Mouse (Mus musculus): ENCODE measurements around the gene Cdh16. TPM values are rescaled to one million over a fixed set of nuclear protein-coding genes. Genes with fewer than 3 reads are reported as not detected.
"Not testable (repeated sequence)": the region's sequence is repeated elsewhere in the genome, so short reads cannot be mapped to it uniquely, and the experiment has no call there.

Cdh16 gene
- not detected in 2 replicates for total RNA-seq (2012; rRNA removed)

GRCm38 (mm10) chr8:104624161-104624560 is at the start of gene Cdh16:
Cdh16 (minus strand) TSS chr8:104624396.
- H3K36me3 ChIP-seq (ENCODE audit: control insufficient read depth, insufficient read depth, low read length, poor library complexity, severe bottlenecking), result no peaks in the 10 kb centered on the region
- no peaks in the 10 kb centered on the region for H3K4me1 ChIP-seq (ENCODE audit: control insufficient read depth in 2 of 2, insufficient read depth in 2 of 2, low read length in 2 of 2, poor library complexity in 1 of 2)
- in situ Hi-C loops (cut with MboI; ENCODE audit: low sequenced_read_pairs in 2 of 2, unreplicated experiment in 2 of 2), result no loop called here
- TF ChIP-seq MAFK (IDR thresholded peaks at IDR 0.05; ENCODE audit: insufficient read depth, low read depth, low read length) (no peak), HCFC1 (IDR thresholded peaks at IDR 0.05; ENCODE audit: borderline replicate concordance, insufficient read depth, low read length) (no peak), CHD2 (IDR thresholded peaks at IDR 0.05; ENCODE audit: low read depth, low read length) (no peak), ZNF384 (IDR thresholded peaks at IDR 0.05; ENCODE audit: low read depth, low read length) (no peak), ZC3H11A (IDR thresholded peaks at IDR 0.05; ENCODE audit: borderline replicate concordance, low read depth, low read length) (no peak)
- no peak within 1 kb of the TSS for H3K4me3 ChIP-seq (ENCODE audit: insufficient read depth in 1 of 2, low read depth in 1 of 2, low read length in 2 of 2, poor library complexity in 1 of 2, severe bottlenecking in 1 of 2)
- H3K9ac ChIP-seq (ENCODE audit: insufficient read depth, low read depth, low read length, poor library complexity, severe bottlenecking), result no peak within 1 kb of the TSS
- H3K9me3 ChIP-seq (ENCODE audit: control insufficient read depth, insufficient read depth, low read depth, low read length), result no peaks in the 10 kb centered on the region
- no peak within 1 kb of the TSS for H3K27ac ChIP-seq (ENCODE audit: insufficient read depth, low read depth, low read length, poor library complexity, severe bottlenecking)
- no peak for DNase-seq (ENCODE audit: low read depth, low spot score)

DNA sequence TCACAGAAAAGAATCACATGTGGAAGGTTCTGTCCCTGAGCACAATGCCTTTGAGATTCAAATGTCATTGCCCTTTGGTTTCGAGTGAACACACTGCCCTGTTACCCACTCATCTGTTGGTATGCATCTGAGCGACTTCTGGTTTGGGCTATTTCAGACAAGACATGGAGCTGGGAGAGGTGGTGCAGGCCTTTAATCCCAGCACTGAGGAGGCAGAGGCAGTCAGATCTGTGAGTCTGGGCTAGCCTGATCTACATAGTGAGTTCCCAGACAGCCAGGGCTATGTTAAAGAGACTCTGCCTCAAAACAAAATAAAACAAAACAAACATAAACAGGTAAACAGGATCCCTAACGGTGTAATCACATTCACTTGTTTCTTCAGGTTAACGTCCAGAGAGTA is 31.4 kb upstream of the Cdh16 start:
- in situ Hi-C loops (cut with MboI; ENCODE audit: low sequenced_read_pairs in 2 of 2, unreplicated experiment in 2 of 2), result no loop called here

DNA sequence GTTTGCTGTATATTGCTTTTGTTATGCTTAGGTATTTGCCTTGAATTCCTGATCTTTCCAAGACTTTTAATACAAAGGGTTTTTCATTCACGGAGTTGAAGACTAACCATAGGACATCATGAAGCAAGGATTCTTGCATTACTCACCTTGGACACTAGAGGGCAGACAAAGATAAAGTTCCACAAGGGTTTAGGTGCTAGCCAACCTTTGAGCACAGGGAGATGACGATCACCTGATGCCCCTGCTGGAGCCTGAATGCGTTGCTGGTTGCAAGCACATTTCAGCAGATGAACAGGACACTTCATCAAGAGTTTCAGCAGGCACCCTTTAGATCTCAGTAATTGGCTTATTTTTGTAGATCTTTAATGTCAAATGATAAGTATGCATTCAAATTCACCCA is 30.8 kb upstream of the Cdh16 start:
- TF ChIP-seq ZC3H11A (IDR thresholded peaks at IDR 0.05; ENCODE audit: borderline replicate concordance, low read depth, low read length), result peak; percentile 90
- no peak for TF ChIP-seq HCFC1 (IDR thresholded peaks at IDR 0.05; ENCODE audit: borderline replicate concordance, insufficient read depth, low read length)
- TF ChIP-seq MAFK (IDR thresholded peaks at IDR 0.05; ENCODE audit: insufficient read depth, low read depth, low read length), result 0 out of 2 replicates have a peak, but pooled peaks have one; percentile 2
- H3K9ac ChIP-seq (ENCODE audit: insufficient read depth, low read depth, low read length, poor library complexity, severe bottlenecking), result no peak overlapping the region
- no peak overlapping the region for H3K4me3 ChIP-seq (ENCODE audit: insufficient read depth in 1 of 2, low read depth in 1 of 2, low read length in 2 of 2, poor library complexity in 1 of 2, severe bottlenecking in 1 of 2)
- no peaks in the 10 kb centered on the region for H3K4me1 ChIP-seq (ENCODE audit: control insufficient read depth in 2 of 2, insufficient read depth in 2 of 2, low read length in 2 of 2, poor library complexity in 1 of 2)
- no peak overlapping the region for H3K27ac ChIP-seq (ENCODE audit: insufficient read depth, low read depth, low read length, poor library complexity, severe bottlenecking)
- H3K9me3 ChIP-seq (ENCODE audit: control insufficient read depth, insufficient read depth, low read depth, low read length), result no peaks in the 10 kb centered on the region
- no peaks in the 10 kb centered on the region for H3K36me3 ChIP-seq (ENCODE audit: control insufficient read depth, insufficient read depth, low read length, poor library complexity, severe bottlenecking)
- in situ Hi-C loops (cut with MboI; ENCODE audit: low sequenced_read_pairs in 2 of 2, unreplicated experiment in 2 of 2), result no loop called here
- peak; percentile 86 for DNase-seq (ENCODE audit: low read depth, low spot score)

More for the DNA sequence above, 31.4 kb upstream of the Cdh16 start:
- no peak for DNase-seq (ENCODE audit: low read depth, low spot score)
- H3K27ac ChIP-seq (ENCODE audit: insufficient read depth, low read depth, low read length, poor library complexity, severe bottlenecking), result no peak overlapping the region
- no peak overlapping the region for H3K4me3 ChIP-seq (ENCODE audit: insufficient read depth in 1 of 2, low read depth in 1 of 2, low read length in 2 of 2, poor library complexity in 1 of 2, severe bottlenecking in 1 of 2)
- TF ChIP-seq HCFC1 (IDR thresholded peaks at IDR 0.05; ENCODE audit: borderline replicate concordance, insufficient read depth, low read length) (no peak), CHD2 (IDR thresholded peaks at IDR 0.05; ENCODE audit: low read depth, low read length) (no peak), ZNF384 (IDR thresholded peaks at IDR 0.05; ENCODE audit: low read depth, low read length) (no peak), ZC3H11A (IDR thresholded peaks at IDR 0.05; ENCODE audit: borderline replicate concordance, low read depth, low read length) (no peak), MAFK (IDR thresholded peaks at IDR 0.05; ENCODE audit: insufficient read depth, low read depth, low read length) (no peak)
- no peaks in the 10 kb centered on the region for H3K9me3 ChIP-seq (ENCODE audit: control insufficient read depth, insufficient read depth, low read depth, low read length)
- no peaks in the 10 kb centered on the region for H3K4me1 ChIP-seq (ENCODE audit: control insufficient read depth in 2 of 2, insufficient read depth in 2 of 2, low read length in 2 of 2, poor library complexity in 1 of 2)
- H3K9ac ChIP-seq (ENCODE audit: insufficient read depth, low read depth, low read length, poor library complexity, severe bottlenecking), result no peak overlapping the region
- no peaks in the 10 kb centered on the region for H3K36me3 ChIP-seq (ENCODE audit: control insufficient read depth, insufficient read depth, low read length, poor library complexity, severe bottlenecking)

GRCm38 (mm10) chr8:104644187-104644586 is 20.0 kb upstream of the Cdh16 start:
- not testable (repeated sequence) for H3K27ac ChIP-seq (ENCODE audit: insufficient read depth, low read depth, low read length, poor library complexity, severe bottlenecking); H3K36me3 ChIP-seq (ENCODE audit: control insufficient read depth, insufficient read depth, low read length, poor library complexity, severe bottlenecking); H3K9ac ChIP-seq (ENCODE audit: insufficient read depth, low read depth, low read length, poor library complexity, severe bottlenecking); H3K4me1 ChIP-seq (ENCODE audit: control insufficient read depth in 2 of 2, insufficient read depth in 2 of 2, low read length in 2 of 2, poor library complexity in 1 of 2); DNase-seq (ENCODE audit: low read depth, low spot score); H3K9me3 ChIP-seq (ENCODE audit: control insufficient read depth, insufficient read depth, low read depth, low read length); H3K4me3 ChIP-seq (ENCODE audit: insufficient read depth in 1 of 2, low read depth in 1 of 2, low read length in 2 of 2, poor library complexity in 1 of 2, severe bottlenecking in 1 of 2)
- in situ Hi-C loops (cut with MboI; ENCODE audit: low sequenced_read_pairs in 2 of 2, unreplicated experiment in 2 of 2), result loop anchor here in 1 of 2 experiments (25.0 kb wide), 1 partner anchor 618 kb away; the partner anchor contains the start of genes B3gnt9, Fbxl8, Hsf4 and Tradd

- Histone ChIP-seq H3K9ac (ENCODE audit: insufficient read depth, low read depth, low read length, poor library complexity, severe bottlenecking) (peak overlapping the region; percentile 88), H3K36me3 (ENCODE audit: control insufficient read depth, insufficient read depth, low read length, poor library complexity, severe bottlenecking) (no peaks in the 10 kb centered on the region), H3K4me3 (ENCODE audit: insufficient read depth in 1 of 2, low read depth in 1 of 2, low read length in 2 of 2, poor library complexity in 1 of 2, severe bottlenecking in 1 of 2) (peak overlapping the region; percentile 92 to 95), H3K4me1 (ENCODE audit: control insufficient read depth in 2 of 2, insufficient read depth in 2 of 2, low read length in 2 of 2, poor library complexity in 1 of 2) (peaks cover 0 to 3% of the 10 kb centered on the region in 2 experiments; a peak in 1 of 4 replicates), H3K27ac (ENCODE audit: insufficient read depth, low read depth, low read length, poor library complexity, severe bottlenecking) (no peak overlapping the region), H3K9me3 (ENCODE audit: control insufficient read depth, insufficient read depth, low read depth, low read length) (no peaks in the 10 kb centered on the region)
- no peak for DNase-seq (ENCODE audit: low read depth, low spot score)
- in situ Hi-C loops (cut with MboI; ENCODE audit: low sequenced_read_pairs in 2 of 2, unreplicated experiment in 2 of 2), result loop anchor here in 1 of 2 experiments (25.0 kb wide), 1 partner anchor 620 kb away; the partner anchor contains the start of genes B3gnt9, Fbxl8, Hsf4 and Tradd
- TF ChIP-seq CHD2 (IDR thresholded peaks at IDR 0.05; ENCODE audit: low read depth, low read length), result no peak
- no peak for TF ChIP-seq MAFK (IDR thresholded peaks at IDR 0.05; ENCODE audit: insufficient read depth, low read depth, low read length)
- no peak for TF ChIP-seq ZC3H11A (IDR thresholded peaks at IDR 0.05; ENCODE audit: borderline replicate concordance, low read depth, low read length)
- TF ChIP-seq ZNF384 (IDR thresholded peaks at IDR 0.05; ENCODE audit: low read depth, low read length), result no peak
- no peak for TF ChIP-seq HCFC1 (IDR thresholded peaks at IDR 0.05; ENCODE audit: borderline replicate concordance, insufficient read depth, low read length)
Measured at GRCm38 (mm10) chr8:104642324-104642654, 18.1 kb upstream of the Cdh16 start.
